Comparison of ENCODE assay signal across 15 mouse cellular contexts in genomic region chr12:53698483-53699227, GRCm38 (mm10).
"Had no signal": no experiment of that assay in that cellular context is flagged by ENCODE, and none has a peak within 500 bp of the region (broad histone marks: within the 10 kb centered on the region; RNA-seq: fewer than 3 reads in every experiment).

No protein-coding gene starts in this region.

- H3K4me1 ChIP-seq: lung, embryonic 15.5 days; midbrain, embryonic 10.5 days; midbrain, embryonic 12.5 days; neural tube, embryonic 12.5 days; stomach, embryonic 15.5 days had no signal

- ATAC-seq: liver, postnatal 0 days had no signal

- H3K4me2 ChIP-seq: lung, embryonic 15.5 days; midbrain, embryonic 12.5 days; neural tube, embryonic 12.5 days; stomach, embryonic 15.5 days had no signal

- H3K9ac ChIP-seq: liver, postnatal 0 days; lung, embryonic 15.5 days; midbrain, embryonic 12.5 days; neural tube, embryonic 12.5 days; stomach, embryonic 15.5 days had no signal

- DNase-seq: liver, postnatal 0 days; lung, adult 2 months; lung, postnatal 10 days; lung, postnatal 4 days; midbrain, embryonic 14.5 days; right cerebral cortex, postnatal 14 days; thymus, adult 2 months; thymus, postnatal 25 days; thymus, postnatal 4 days had no signal

- H3K9me3 ChIP-seq: lung, embryonic 15.5 days; midbrain, embryonic 10.5 days; midbrain, embryonic 12.5 days; neural tube, embryonic 12.5 days; stomach, embryonic 15.5 days had no signal

- H3K27me3 ChIP-seq: lung, embryonic 15.5 days; midbrain, embryonic 12.5 days; neural tube, embryonic 12.5 days; stomach, embryonic 15.5 days had no signal

- H3K36me3 ChIP-seq: lung, embryonic 15.5 days; midbrain, embryonic 10.5 days; midbrain, embryonic 12.5 days; neural tube, embryonic 12.5 days; stomach, embryonic 15.5 days had no signal

- H3K4me3 ChIP-seq: lung, embryonic 15.5 days; midbrain, embryonic 10.5 days; midbrain, embryonic 12.5 days; neural tube, embryonic 12.5 days; stomach, embryonic 15.5 days had no signal

- H3K27ac ChIP-seq: lung, embryonic 15.5 days; midbrain, embryonic 10.5 days; midbrain, embryonic 12.5 days; neural tube, embryonic 12.5 days; stomach, embryonic 15.5 days; stomach, postnatal 0 days had no signal
